Mouse (Mus musculus): ENCODE measurements around the gene Stk32c.

The Stk32c gene

DNA sequence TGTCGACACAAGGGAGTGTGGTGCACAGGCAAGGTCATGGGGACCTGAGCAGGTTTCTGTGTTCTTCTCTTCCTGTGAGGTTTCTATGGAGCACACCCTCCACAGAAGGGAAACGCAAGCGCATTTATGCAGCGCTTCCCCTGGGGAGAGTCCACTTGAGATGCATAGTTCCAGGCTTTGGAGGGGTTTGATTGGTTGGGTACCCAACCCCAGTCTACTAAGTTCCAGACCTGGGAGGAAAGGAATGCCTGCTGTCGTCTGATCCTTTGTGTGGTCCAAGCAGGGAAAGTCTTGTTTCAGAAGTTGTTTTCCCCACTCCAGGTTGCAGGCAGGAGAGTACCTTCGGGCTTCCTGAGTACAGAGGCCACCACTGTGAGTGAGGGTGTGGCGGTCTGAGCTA, 134.0 kb downstream of the Stk32c start:
- ChIA-PET POLR2A (interaction anchor here in 1 of 4 experiments (1.2 kb wide), 1 partner anchor 62 kb away, joined by 4 read pairs; no protein-coding TSS in a partner anchor), CTCF (interaction anchor here in 3 of 4 experiments (0.5 to 6.1 kb wide), 8 partner anchors 11 to 344 kb away, joined by 3 to 40 read pairs (median 4); no protein-coding TSS in a partner anchor)

DNA sequence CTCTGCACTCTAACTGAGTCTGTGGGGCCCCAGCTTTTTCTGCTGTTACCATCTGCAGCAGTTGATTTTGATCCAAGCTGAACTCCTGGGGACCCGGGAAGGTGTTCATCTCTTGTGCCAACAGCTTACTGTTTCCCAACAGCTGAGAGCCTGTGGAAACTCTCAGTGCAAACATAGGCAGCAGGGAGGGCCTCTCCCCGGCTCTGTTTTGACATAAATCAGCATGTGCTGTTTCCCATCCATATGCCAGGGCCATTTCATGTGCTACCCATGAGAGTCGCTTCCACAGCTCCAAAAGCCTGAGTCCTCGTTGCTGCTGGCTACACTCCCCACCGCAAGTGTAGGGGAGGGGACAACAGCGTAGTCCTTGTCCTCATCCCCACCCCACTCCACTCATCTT, 134.9 kb downstream of the Stk32c start:
- CTCF ChIA-PET = interaction anchor here in 2 of 4 experiments (1.0 to 6.1 kb wide), 5 partner anchors 8 to 41 kb away, joined by 4 to 40 read pairs (median 9); partner anchors contain the start of gene Dpysl4 (in 1 of the 2)
- POLR2A ChIA-PET = interaction anchor here in 2 of 4 experiments (1.0 to 1.6 kb wide), 2 partner anchors 10 to 69 kb away, joined by 4 to 5 read pairs; no protein-coding TSS in a partner anchor

DNA sequence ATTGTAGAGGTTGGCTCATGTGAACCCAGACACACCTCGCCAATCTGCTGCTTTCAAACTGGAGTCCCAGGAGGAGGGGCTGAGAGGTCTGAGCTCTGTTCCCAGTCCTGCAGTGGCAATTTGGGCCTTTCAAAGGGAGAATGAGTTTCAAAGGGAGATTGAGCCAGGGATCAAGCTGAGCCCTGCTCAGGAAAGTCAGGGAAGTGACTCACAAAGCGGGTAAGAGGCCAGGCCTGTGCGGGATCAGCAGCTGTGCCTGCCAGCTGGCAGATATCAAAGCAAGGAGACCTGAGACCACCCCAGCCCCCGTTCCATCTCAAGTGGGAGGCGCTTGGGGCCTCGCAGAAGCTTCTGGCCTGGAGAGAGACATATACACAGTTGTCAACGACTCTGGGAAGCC, 135.8 kb downstream of the Stk32c start:
- CTCF ChIA-PET = interaction anchor here in 3 of 4 experiments (0.8 to 6.1 kb wide), 6 partner anchors 9 to 42 kb away, joined by 3 to 40 read pairs (median 6); partner anchors contain the start of gene Dpysl4 (in 1 of the 3)

DNA sequence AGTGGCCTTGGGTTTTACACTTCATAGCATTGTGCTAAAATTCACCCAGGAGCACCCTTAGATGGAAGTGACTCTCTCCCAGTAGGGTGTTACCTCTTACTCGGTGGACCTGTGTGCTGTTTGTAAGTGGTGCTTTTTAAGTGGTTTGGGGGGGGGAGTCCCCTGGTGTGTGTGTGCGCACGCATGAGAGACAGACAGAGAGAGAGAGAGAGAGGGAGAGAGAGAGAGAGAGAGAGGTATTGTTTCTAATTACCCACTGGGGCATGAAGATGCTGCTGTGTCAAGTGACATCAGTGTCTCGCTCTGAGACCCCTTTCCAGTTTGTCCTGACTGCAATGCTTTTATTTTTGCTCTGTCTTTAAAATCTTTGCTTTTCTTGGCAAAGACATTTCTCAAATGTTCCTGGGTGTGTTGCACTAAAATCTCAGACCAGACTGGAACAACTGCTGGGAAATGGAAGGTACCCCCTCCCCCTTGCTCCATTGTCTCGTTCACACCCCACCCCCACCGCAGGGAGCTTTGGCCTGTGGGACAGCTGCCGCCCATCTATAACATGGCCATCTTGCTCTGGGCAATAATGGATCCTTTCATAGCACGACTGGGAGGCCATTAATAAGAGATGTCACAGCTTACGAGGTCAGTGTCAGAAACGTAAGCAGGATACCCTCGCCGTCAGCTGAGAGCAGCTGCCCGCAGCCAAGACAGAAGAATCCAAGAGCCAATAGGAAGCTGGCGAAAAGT, 137.9 kb downstream of the Stk32c start:
- POLR2A ChIA-PET = no interaction called here
- CTCF ChIA-PET = no interaction called here

More for the DNA sequence above, 135.8 kb downstream of the Stk32c start:
- POLR2A ChIA-PET = interaction anchor here in 3 of 4 experiments (0.9 to 1.6 kb wide), 5 partner anchors 9 to 136 kb away, joined by 3 to 5 read pairs (median 4); partner anchors contain the start of genes Dpysl4 (in 2 of the 3), Lrrc27 (in 1 of the 3) and Stk32c (in 1 of the 3)

DNA sequence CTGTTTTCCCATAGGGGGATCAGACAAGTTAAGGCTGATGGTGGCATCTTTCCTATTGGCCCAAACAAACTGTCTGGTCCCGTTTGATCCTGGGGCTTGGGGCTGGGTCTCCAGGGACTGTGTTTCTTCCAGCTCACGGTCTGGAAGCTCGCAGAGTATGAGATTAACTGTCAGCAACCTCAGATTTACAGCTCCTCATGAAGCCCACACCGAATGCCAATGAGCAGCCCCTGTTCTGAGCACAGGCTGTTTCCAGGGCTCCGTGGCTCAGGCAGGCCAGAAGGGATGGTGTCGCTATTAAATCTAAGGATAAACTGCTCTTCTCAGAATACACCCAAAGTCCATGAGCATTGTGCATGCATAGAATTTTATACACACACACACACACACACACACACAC, 138.9 kb downstream of the Stk32c start:
- ChIA-PET CTCF (interaction anchor here in 1 of 4 experiments (0.5 kb wide), 1 partner anchor 160 kb away, joined by 3 read pairs; no protein-coding TSS in a partner anchor), POLR2A (no interaction called here)

DNA sequence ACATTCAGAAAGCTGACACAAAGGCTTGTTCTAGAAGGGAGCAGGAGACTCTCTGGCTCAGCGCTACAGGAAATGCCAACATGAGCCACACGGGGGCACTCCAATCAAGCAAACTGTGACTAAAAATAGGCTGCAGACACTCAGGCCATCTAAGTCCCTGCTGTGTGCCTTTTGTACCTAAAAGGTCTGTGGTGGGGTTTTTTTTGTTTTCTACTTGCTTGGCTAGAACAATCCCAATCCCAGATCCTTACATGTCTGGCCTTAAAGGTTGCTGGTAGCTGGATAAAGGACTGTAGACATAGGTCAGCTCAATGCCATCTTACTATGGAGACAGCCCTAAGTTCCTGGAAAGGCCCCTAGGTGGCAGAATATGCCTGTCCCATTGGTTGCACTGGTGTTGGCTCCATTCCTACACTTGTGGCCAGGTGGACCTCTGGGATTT, 144.9 kb downstream of the Stk32c start:
- CTCF ChIA-PET = interaction anchor here (0.6 to 3.2 kb wide), 96 partner anchors 9 to 793 kb away, joined by 3 to 40 read pairs (median 4); partner anchors contain the start of genes Dpysl4 (in 3 of the 4), Lrrc27 (in 3 of the 4), Stk32c (in 3 of the 4) and Cfap46 (in 1 of the 4)
- POLR2A ChIA-PET = interaction anchor here in 2 of 4 experiments (0.5 to 1.6 kb wide), 3 partner anchors 9 to 1872 kb away, joined by 3 to 5 read pairs (median 3); no protein-coding TSS in a partner anchor

DNA sequence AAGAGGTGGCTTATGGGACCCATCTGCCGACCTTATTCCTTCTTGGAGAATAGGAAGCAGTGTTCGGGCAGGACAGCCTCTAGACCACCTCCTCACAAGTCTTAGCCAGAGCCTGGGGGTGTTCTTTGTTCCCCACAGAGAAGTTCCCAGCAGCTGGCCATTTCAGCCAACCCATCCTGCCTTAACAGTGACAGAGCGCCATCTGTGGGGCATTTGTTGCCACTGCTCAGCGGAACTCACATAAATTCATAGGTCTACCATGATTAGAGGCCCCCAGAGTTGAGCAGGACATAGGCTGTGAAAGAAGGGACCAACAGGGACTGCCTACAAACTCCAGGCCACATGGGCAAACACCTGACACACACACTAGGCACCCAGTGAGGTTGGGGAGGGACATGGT, 149.7 kb downstream of the Stk32c start:
- CTCF ChIA-PET = interaction anchor here in 3 of 4 experiments (0.5 to 2.9 kb wide), 10 partner anchors 20 to 223 kb away, joined by 3 to 9 read pairs (median 4); no protein-coding TSS in a partner anchor
- POLR2A ChIA-PET = no interaction called here

Data from embryonic stem cell, embryonic (primary cell).